Mouse (Mus musculus) forebrain, embryonic 11.5 days (tissue): ENCODE measurements at regions not wholly inside any gene's neighbourhood (a gene's known extent, or its start where the extent isn't known, plus 50 kb on each side); places are given as distances from the start of the nearest gene placed in this dataset.

Experiments used
- ATAC-seq: fragments of 200-750 bp; cut with Nextera tagmentation; replicated peaks from 2 replicates; pipeline ENCODE4 v1.8.0; 2017; ENCODE audit warnings: moderate TSS enrichment; ENCODE audit not compliant: low FRiP score
- DNase-seq: peaks from one replicate; pipeline ENCODE4 v3.0.0-alpha.2; 2017; ENCODE audit warnings: low spot score
- H3K27ac ChIP-seq: fragments of 300-500 bp; sonication (generic); 2 replicates; pipeline ENCODE4 v1.5.1; 2014; ENCODE audit warnings: low read depth, low read length
- H3K27me3 ChIP-seq: fragments of 300-500 bp; sonication (generic); 2 replicates; pipeline ENCODE4 v1.6.1; 2014; ENCODE audit warnings: mild to moderate bottlenecking, low read length, mixed read lengths; ENCODE audit not compliant: control insufficient read depth, insufficient read depth
- H3K36me3 ChIP-seq: fragments of 300-500 bp; sonication (generic); 2 replicates; pipeline ENCODE4 v1.6.1; 2014; ENCODE audit warnings: mild to moderate bottlenecking, low read length, moderate library complexity, mixed read lengths; ENCODE audit not compliant: control insufficient read depth, insufficient read depth
- H3K4me1 ChIP-seq: fragments of 300-500 bp; sonication (generic); replicated peaks from 2 replicates; pipeline ENCODE4 v1.6.1; 2014; ENCODE audit warnings: low read length, mixed read lengths; ENCODE audit not compliant: control insufficient read depth, insufficient read depth
- H3K4me2 ChIP-seq: fragments of 300-500 bp; sonication (generic); 2 replicates; pipeline ENCODE4 v1.6.1; 2014; ENCODE audit warnings: low read depth, mild to moderate bottlenecking, low read length, moderate library complexity, mixed read lengths; ENCODE audit not compliant: severe bottlenecking
- H3K4me3 ChIP-seq: fragments of 300-500 bp; sonication (generic); 2 replicates; pipeline ENCODE4 v1.5.1; 2014; ENCODE audit warnings: low read depth, low read length
- H3K9ac ChIP-seq: fragments of 300-500 bp; sonication (generic); 2 replicates; pipeline ENCODE4 v1.6.1; 2014; ENCODE audit warnings: low read length
- H3K9me3 ChIP-seq: fragments of 300-500 bp; sonication (generic); 2 replicates; pipeline ENCODE4 v1.6.1; 2016; ENCODE audit warnings: low read length, mixed read lengths; ENCODE audit not compliant: control insufficient read depth
- WGBS: fragments of 180-500 bp; shearing (Covaris S2); extraction: QIAGEN DNeasy Blood & Tissue Kit; methylation state at CpG from one replicate; pipeline ENCODE4 v1.1.7; 2014; 5-methylcytosine and 5-hydroxymethylcytosine counted together

GRCm38 (mm10) chr4:106133746-106134730, 182.0 kb upstream of the Usp24 start:
- WGBS, result 64% methylated on average over 10 of the region's 10 CpGs
- no peak overlapping the region for H3K27ac ChIP-seq

DNA sequence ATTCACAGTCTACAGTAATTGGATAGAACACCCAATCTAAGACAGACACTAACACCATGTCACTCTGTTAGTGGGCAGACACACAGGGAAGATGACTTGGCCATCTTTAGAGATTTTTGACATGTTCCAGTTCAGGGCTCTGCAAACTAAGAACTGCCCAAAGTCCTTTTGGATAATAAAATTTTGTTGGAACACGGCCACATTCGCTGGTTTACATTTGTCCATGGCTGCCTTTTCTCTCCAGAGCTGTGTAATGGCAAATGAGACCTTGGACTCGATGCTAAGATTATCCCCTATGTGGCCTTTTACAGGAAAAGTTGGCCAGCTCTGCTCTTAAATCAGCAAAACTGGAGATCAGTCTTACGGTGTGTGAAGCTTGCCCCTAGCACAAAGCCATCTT, 173.3 kb upstream of the Usp24 start:
- no peaks in the 10 kb centered on the region for H3K4me1 ChIP-seq
- WGBS, result 94% methylated on average over 4 of the region's 4 CpGs

More at GRCm38 (mm10) chr4:106133746-106134730, 182.0 kb upstream of the Usp24 start:
- H3K4me3 ChIP-seq, result no peak overlapping the region
- no peak for ATAC-seq
- no peaks in the 10 kb centered on the region for H3K9me3 ChIP-seq
- no peak overlapping the region for H3K4me2 ChIP-seq
- no peaks in the 10 kb centered on the region for H3K36me3 ChIP-seq
- no peak overlapping the region for H3K9ac ChIP-seq
- H3K27me3 ChIP-seq, result no peaks in the 10 kb centered on the region
- no peak for DNase-seq
- H3K4me1 ChIP-seq, result no peaks in the 10 kb centered on the region

GRCm38 (mm10) chr4:106144351-106145116, 171.5 kb upstream of the Usp24 start:
- no peak overlapping the region for H3K4me2 ChIP-seq
- H3K9me3 ChIP-seq, result no peaks in the 10 kb centered on the region
- H3K36me3 ChIP-seq, result no peaks in the 10 kb centered on the region
- 81% methylated on average over 7 of the region's 7 CpGs for WGBS
- no peak overlapping the region for H3K27ac ChIP-seq
- no peaks in the 10 kb centered on the region for H3K27me3 ChIP-seq
- ATAC-seq (no peak), DNase-seq (no peak)
- H3K4me1 ChIP-seq, result no peaks in the 10 kb centered on the region
- no peak overlapping the region for H3K4me3 ChIP-seq
- H3K9ac ChIP-seq, result no peak overlapping the region

More for the DNA sequence above, 173.3 kb upstream of the Usp24 start:
- H3K36me3 ChIP-seq, result no peaks in the 10 kb centered on the region
- H3K27ac ChIP-seq, result no peak overlapping the region
- DNase-seq (no peak), ATAC-seq (no peak)
- H3K9ac ChIP-seq, result no peak overlapping the region
- H3K4me2 ChIP-seq, result no peak overlapping the region
- H3K4me3 ChIP-seq, result no peak overlapping the region
- no peaks in the 10 kb centered on the region for H3K9me3 ChIP-seq
- H3K27me3 ChIP-seq, result no peaks in the 10 kb centered on the region

GRCm38 (mm10) chr4:106146919-106147460, 169.0 kb upstream of the Usp24 start:
- DNase-seq, result no peak
- ATAC-seq, result no peak
- WGBS, result 67% methylated on average over 3 of the region's 3 CpGs

DNA sequence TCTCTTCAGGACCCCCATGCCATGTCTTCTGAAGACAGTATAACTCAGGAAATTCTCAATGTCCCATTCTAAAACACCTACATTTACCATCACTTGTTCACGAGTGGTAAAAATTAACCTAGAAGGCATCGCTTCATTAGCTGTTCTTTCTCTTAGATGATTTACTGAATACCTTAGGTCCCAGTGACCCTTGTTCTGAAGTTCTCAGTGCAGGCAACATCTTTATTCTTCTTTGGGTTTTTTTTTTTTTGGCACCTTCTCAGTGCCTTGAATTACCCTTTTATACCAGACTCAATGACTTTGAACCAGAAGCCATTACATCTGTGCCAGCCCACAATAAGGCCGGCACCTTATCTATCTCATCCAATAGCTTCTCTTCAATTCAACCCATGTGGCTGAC, 167.1 kb upstream of the Usp24 start:
- H3K27ac ChIP-seq, result no peak overlapping the region
- no peak overlapping the region for H3K4me2 ChIP-seq
- no peaks in the 10 kb centered on the region for H3K9me3 ChIP-seq
- H3K4me1 ChIP-seq, result no peaks in the 10 kb centered on the region
- H3K36me3 ChIP-seq, result no peaks in the 10 kb centered on the region
- 95% methylated on average over 3 of the region's 3 CpGs for WGBS
- H3K9ac ChIP-seq, result no peak overlapping the region
- no peak overlapping the region for H3K4me3 ChIP-seq
- no peak for DNase-seq
- no peak for ATAC-seq
- H3K27me3 ChIP-seq, result no peaks in the 10 kb centered on the region

More at GRCm38 (mm10) chr4:106146919-106147460, 169.0 kb upstream of the Usp24 start:
- H3K27ac ChIP-seq, result no peak overlapping the region
- H3K4me3 ChIP-seq, result no peak overlapping the region
- H3K4me2 ChIP-seq, result no peak overlapping the region
- H3K36me3 ChIP-seq, result no peaks in the 10 kb centered on the region
- no peaks in the 10 kb centered on the region for H3K9me3 ChIP-seq
- no peaks in the 10 kb centered on the region for H3K4me1 ChIP-seq
- no peaks in the 10 kb centered on the region for H3K27me3 ChIP-seq
- H3K9ac ChIP-seq, result no peak overlapping the region

- 83% methylated on average over 7 of the region's 7 CpGs for WGBS
- no peaks in the 10 kb centered on the region for H3K36me3 ChIP-seq
- H3K4me2 ChIP-seq, result no peak overlapping the region
- H3K4me1 ChIP-seq, result no peaks in the 10 kb centered on the region
- no peaks in the 10 kb centered on the region for H3K9me3 ChIP-seq
- no peak overlapping the region for H3K9ac ChIP-seq
- H3K27ac ChIP-seq, result no peak overlapping the region
- DNase-seq, result no peak
- H3K27me3 ChIP-seq, result no peaks in the 10 kb centered on the region
- no peak for ATAC-seq
- no peak overlapping the region for H3K4me3 ChIP-seq
These were observed 166.5 kb upstream of the Usp24 start for GRCm38 (mm10) chr4:106149471-106150048.

- Histone ChIP-seq H3K4me2 (no peak overlapping the region), H3K4me3 (no peak overlapping the region), H3K36me3 (no peaks in the 10 kb centered on the region), H3K27me3 (no peaks in the 10 kb centered on the region), H3K27ac (no peak overlapping the region), H3K4me1 (no peaks in the 10 kb centered on the region), H3K9me3 (no peaks in the 10 kb centered on the region), H3K9ac (no peak overlapping the region)
- DNase-seq, result no peak
- ATAC-seq, result no peak
- WGBS, result 70% methylated on average over 14 of the region's 14 CpGs
These were observed 165.2 kb upstream of the Usp24 start for GRCm38 (mm10) chr4:106150775-106151174.

DNA sequence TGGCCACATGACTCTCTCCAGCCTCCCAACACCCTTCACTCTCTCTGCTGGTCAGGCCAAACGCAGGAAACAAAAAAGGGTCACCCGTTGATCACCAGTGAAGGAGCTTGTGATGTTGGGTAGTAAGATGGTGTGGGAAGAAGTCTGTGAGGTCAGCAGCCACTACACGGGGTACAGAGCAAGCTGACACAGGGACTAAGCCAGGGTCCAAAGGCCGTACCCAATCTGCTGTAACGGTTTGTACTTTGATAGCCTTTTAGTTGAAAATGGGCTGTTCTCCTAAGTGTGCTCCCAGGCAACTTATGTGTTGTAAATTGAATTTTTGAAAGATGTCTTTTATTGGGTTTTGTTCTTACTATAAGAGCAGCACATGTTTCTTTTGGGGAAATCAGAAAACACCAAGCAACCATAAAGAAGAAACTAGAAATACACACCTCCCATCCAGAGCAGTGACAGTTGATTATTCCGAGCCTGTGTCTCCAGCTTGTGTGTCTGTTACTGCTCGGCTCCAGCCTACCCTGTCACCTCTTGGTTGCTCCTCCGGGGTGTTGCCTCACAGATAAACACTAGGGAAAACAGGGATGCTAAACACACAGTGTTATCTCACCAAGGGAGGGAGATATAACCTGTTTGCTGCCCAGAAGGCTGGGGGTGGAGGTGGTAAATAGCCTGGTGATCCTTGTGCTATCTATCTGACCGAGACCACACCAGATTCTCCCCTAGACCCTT, 158.4 kb upstream of the Usp24 start:
- Histone ChIP-seq H3K4me1 (no peaks in the 10 kb centered on the region), H3K9me3 (no peaks in the 10 kb centered on the region), H3K9ac (no peak overlapping the region), H3K36me3 (no peaks in the 10 kb centered on the region), H3K27me3 (no peaks in the 10 kb centered on the region), H3K4me2 (no peak overlapping the region), H3K4me3 (no peak overlapping the region), H3K27ac (no peak overlapping the region)
- ATAC-seq, result no peak
- no peak for DNase-seq
- WGBS, result 85% methylated on average over 9 of the region's 9 CpGs
